In genomic region chr15:95536230-95536629, GRCm38 (mm10) we compare ENCODE assay signal across 13 mouse cellular contexts. TPM values are rescaled to one million over a fixed set of nuclear protein-coding genes. Genes with fewer than 3 reads are reported as not detected.
A peak's percentile ranks its signal among the peaks of the same experiment; 100 is the strongest.
DNase-seq lines count a peak whose midpoint lies in the region; ATAC-seq lines count a peak whose summit lies in the region.
"Had no signal": no experiment of that assay in that cellular context is flagged by ENCODE, and none has a peak within 500 bp of the region (broad histone marks: within the 10 kb centered on the region; RNA-seq: fewer than 3 reads in every experiment).

No protein-coding gene starts in this region.

- no peak overlapping the region for H3K4me3 ChIP-seq in embryonic facial prominence, embryonic 14.5 days (ENCODE audit: low read depth, low read length)
- no peak overlapping the region for H3K4me3 ChIP-seq in embryonic facial prominence, embryonic 10.5 days
- H3K4me3 ChIP-seq: limb, embryonic 13.5 days had no signal

- H3K36me3 ChIP-seq in embryonic facial prominence, embryonic 14.5 days (ENCODE audit: control insufficient read depth, insufficient read depth, low read length) = no peaks in the 10 kb centered on the region
- no peaks in the 10 kb centered on the region for H3K36me3 ChIP-seq in embryonic facial prominence, embryonic 10.5 days (replicated peaks)
- H3K36me3 ChIP-seq: limb, embryonic 13.5 days had no signal

- 75% methylated on average over 4 of the region's 4 CpGs for WGBS in embryonic facial prominence, embryonic 14.5 days
- 81% methylated on average over 4 of the region's 4 CpGs for WGBS in embryonic facial prominence, embryonic 10.5 days

- H3K4me1 ChIP-seq in embryonic facial prominence, embryonic 14.5 days (ENCODE audit: control insufficient read depth, insufficient read depth, low read length) = no peaks in the 10 kb centered on the region
- H3K4me1 ChIP-seq in embryonic facial prominence, embryonic 10.5 days = no peaks in the 10 kb centered on the region
- H3K4me1 ChIP-seq: limb, embryonic 13.5 days had no signal

- H3K4me2 ChIP-seq in embryonic facial prominence, embryonic 14.5 days (ENCODE audit: low read depth, low read length) = no peak overlapping the region
- H3K4me2 ChIP-seq: limb, embryonic 13.5 days had no signal

- no peaks in the 10 kb centered on the region for H3K9me3 ChIP-seq in embryonic facial prominence, embryonic 14.5 days (ENCODE audit: control insufficient read depth, low read length)
- no peaks in the 10 kb centered on the region for H3K9me3 ChIP-seq in embryonic facial prominence, embryonic 10.5 days

- H3K9ac ChIP-seq in embryonic facial prominence, embryonic 14.5 days (ENCODE audit: low read depth, low read length) = no peak overlapping the region
- H3K9ac ChIP-seq: limb, embryonic 13.5 days had no signal

- H3K27me3 ChIP-seq in embryonic facial prominence, embryonic 14.5 days (replicated peaks; ENCODE audit: control insufficient read depth, insufficient read depth, low read length) = no peaks in the 10 kb centered on the region
- H3K27me3 ChIP-seq in embryonic facial prominence, embryonic 10.5 days (replicated peaks; ENCODE audit: low read depth, poor library complexity, severe bottlenecking) = no peaks in the 10 kb centered on the region
- H3K27me3 ChIP-seq: limb, embryonic 13.5 days had no signal

- ATAC-seq in embryonic facial prominence, embryonic 14.5 days (ENCODE audit: low read depth) = no peak

- DNase-seq in embryonic facial prominence, embryonic 14.5 days (ENCODE audit: low spot score) = peak; percentile 16
- DNase-seq in embryonic facial prominence, embryonic 10.5 days (ENCODE audit: low spot score) = no peak
- DNase-seq in retina, postnatal 1 day = peak; percentile 50
- DNase-seq in retina, embryonic 14.5 days (ENCODE audit: low spot score) = no peak
- DNase-seq in layer of hippocampus, postnatal 10 days (ENCODE audit: low spot score in 2 of 2) = peak; percentile 32 to 52
- no peak for DNase-seq in spleen, postnatal 14 days (ENCODE audit: low spot score in 2 of 2)
- DNase-seq in urinary bladder, postnatal 14 days (ENCODE audit: low spot score) = no peak
- DNase-seq in adrenal gland, postnatal 36 days = no peak
- DNase-seq: kidney, adult 9 months; lung, postnatal 10 days; spleen, adult 18-20 months; thymus, postnatal 14 days had no signal

- H3K27ac ChIP-seq in embryonic facial prominence, embryonic 14.5 days (replicated peaks; ENCODE audit: low read depth, low read length) = no peak overlapping the region
- H3K27ac ChIP-seq in embryonic facial prominence, embryonic 10.5 days (replicated peaks) = no peak overlapping the region
- H3K27ac ChIP-seq: limb, embryonic 13.5 days had no signal

RNA-seq across cellular contexts. Expression of gene Nell2, which starts 7.9 kb away (rescaled TPM):
- 15.1 and 17.5 TPM in 2 replicates for polyA plus RNA-seq in embryonic facial prominence, embryonic 14.5 days (2014; fragmentation: Nextera tagmentation; extraction: Ambion mirVana)
- polyA plus RNA-seq in embryonic facial prominence, embryonic 10.5 days (2016; fragmentation: Nextera tagmentation; extraction: Ambion mirVana) = 20.2 and 25.5 TPM in 2 replicates
- total RNA-seq in layer of hippocampus, postnatal 10 days (2021) = 100 to 1,000 TPM; 636 to 651 TPM
- total RNA-seq in adrenal gland, postnatal 36 days (2021) = 1 to 10 TPM; 3.8 to 5.0 TPM

Comparison
In these comparisons a context has a peak if more than half of its experiments do, and no peak if none do; other contexts are left out.
1. DNase-seq: peak in embryonic facial prominence, embryonic 14.5 days (single experiment), retina, postnatal 1 day (single experiment) and layer of hippocampus, postnatal 10 days (2 of 2); none in embryonic facial prominence, embryonic 10.5 days (single experiment), retina, embryonic 14.5 days (single experiment), spleen, postnatal 14 days (0 of 2), urinary bladder, postnatal 14 days (single experiment) and adrenal gland, postnatal 36 days (0 of 2).
2. RNA of gene Nell2, which starts 7.9 kb away (total RNA-seq): 636 to 651 TPM in layer of hippocampus, postnatal 10 days; 3.8 to 5.0 TPM in adrenal gland, postnatal 36 days; every median in the first group is over 100 times any median in the second.